Mouse (Mus musculus) neural tube, embryonic 14.5 days (tissue): ENCODE measurements around the gene Slu7. TPM values are rescaled to one million over a fixed set of nuclear protein-coding genes. Genes with fewer than 3 reads are reported as not detected.

ENCODE experiments used
- ATAC-seq: fragments of 200-750 bp; cut with Nextera tagmentation; 2 replicates; pipeline ENCODE4 v1.8.0; 2017; ENCODE audit warnings: low read depth, mild to moderate bottlenecking, moderate TSS enrichment, moderate library complexity
- H3K27ac ChIP-seq: fragments of 300-500 bp; sonication (generic); 2 replicates; pipeline ENCODE4 v1.5.1; 2014; ENCODE audit warnings: low read depth, mild to moderate bottlenecking, control low read depth, low read length, moderate library complexity, mixed read lengths
- H3K27me3 ChIP-seq: fragments of 300-500 bp; sonication (generic); 2 replicates; pipeline ENCODE4 v1.6.1; 2014; ENCODE audit warnings: low read length; ENCODE audit not compliant: control insufficient read depth, insufficient read depth
- H3K36me3 ChIP-seq: fragments of 300-500 bp; sonication (generic); 2 replicates; pipeline ENCODE4 v1.6.1; 2014; ENCODE audit warnings: low read length, mixed read lengths; ENCODE audit not compliant: control insufficient read depth, insufficient read depth
- H3K4me1 ChIP-seq: fragments of 300-500 bp; sonication (generic); 2 replicates; pipeline ENCODE4 v1.6.1; 2014; ENCODE audit warnings: low read length; ENCODE audit not compliant: control insufficient read depth, insufficient read depth
- H3K4me2 ChIP-seq: fragments of 300-500 bp; sonication (generic); 2 replicates; pipeline ENCODE4 v1.6.1; 2014; ENCODE audit warnings: mild to moderate bottlenecking, low read depth, low read length, control low read depth
- H3K4me3 ChIP-seq: fragments of 300-500 bp; sonication (generic); 2 replicates; pipeline ENCODE4 v1.5.1; 2014; ENCODE audit warnings: low read depth, low read length, control low read depth, mixed read lengths
- H3K9ac ChIP-seq: fragments of 300-500 bp; sonication (generic); replicated peaks from 2 replicates; pipeline ENCODE4 v1.6.1; 2014; ENCODE audit warnings: low read depth, mild to moderate bottlenecking, control low read depth, low read length, mixed read lengths
- H3K9me3 ChIP-seq: fragments of 300-500 bp; sonication (generic); 2 replicates; pipeline ENCODE4 v1.6.1; 2016; ENCODE audit warnings: low read length; ENCODE audit not compliant: control insufficient read depth
- WGBS: fragments of 180-500 bp; shearing (Covaris S2); extraction: QIAGEN DNeasy Blood & Tissue Kit; methylation state at CpG from one replicate; pipeline ENCODE4 v1.1.7; 2014; 5-methylcytosine and 5-hydroxymethylcytosine counted together
- polyA plus RNA-seq: library from polyadenylated mRNA; unstranded; fragments of >200 nt; fragmentation: Nextera tagmentation; extraction: Ambion mirVana; gene quantifications from 2 replicates; pipeline ENCODE4 v1.2.1, GENCODE M21; 2014

Gene Slu7
- polyA plus RNA-seq, 1 experiment from 2014 or later = 65.2 TPM

- ATAC-seq = 0 out of 2 replicates have a peak, but pooled peaks have one; percentile 7
- H3K36me3 ChIP-seq = no peaks in the 10 kb centered on the region
- 54% methylated on average over 8 of the region's 8 CpGs for WGBS
- no peaks in the 10 kb centered on the region for H3K9me3 ChIP-seq
- H3K9ac ChIP-seq = no peak overlapping the region
- no peaks in the 10 kb centered on the region for H3K27me3 ChIP-seq
- H3K4me1 ChIP-seq = no peaks in the 10 kb centered on the region
- H3K4me3 ChIP-seq = no peak overlapping the region
- H3K27ac ChIP-seq = no peak overlapping the region
- H3K4me2 ChIP-seq = no peak overlapping the region
Observed at GRCm38 (mm10) chr11:43495037-43495436, 61.5 kb downstream of the Slu7 start.

- Histone ChIP-seq H3K27ac (no peak overlapping the region), H3K9ac (no peak overlapping the region), H3K4me2 (no peak overlapping the region), H3K27me3 (no peaks in the 10 kb centered on the region), H3K4me1 (no peaks in the 10 kb centered on the region), H3K4me3 (no peak overlapping the region), H3K36me3 (no peaks in the 10 kb centered on the region), H3K9me3 (no peaks in the 10 kb centered on the region)
- 52% methylated on average over 3 of the region's 3 CpGs for WGBS
- no peak for ATAC-seq
Observed at GRCm38 (mm10) chr11:43495532-43495931, 62.0 kb downstream of the Slu7 start.

Other genes with a start within 250 kb of the Slu7 start
- gene Pttg1, start 7.5 kb upstream of the Slu7 start, polyA plus RNA-seq = 36.1 and 40.3 TPM in 2 replicates
- gene C1qtnf2, start 40.5 kb downstream of the Slu7 start, polyA plus RNA-seq = 3.6 and 13.2 TPM in 2 replicates
- 9.5 and 14.5 TPM in 2 replicates for gene Ccnjl, start 95.0 kb downstream of the Slu7 start, polyA plus RNA-seq
- 3.8 and 4.4 TPM in 2 replicates for gene 4933415A04Rik, start 153.3 kb downstream of the Slu7 start, polyA plus RNA-seq
- not detected in 2 replicates for gene Fabp6, start 167.8 kb downstream of the Slu7 start, polyA plus RNA-seq
- 41.7 and 45.2 TPM in 2 replicates for gene Pwwp2a, start 248.3 kb downstream of the Slu7 start, polyA plus RNA-seq